Mouse (Mus musculus) hindbrain, embryonic 10.5 days (tissue): ENCODE data around the gene Camta1. TPM values are rescaled to one million over a fixed set of nuclear protein-coding genes. Genes with fewer than 3 reads are reported as not detected.
A peak's percentile ranks its signal among the peaks of the same experiment; 100 is the strongest.

ENCODE experiments used
- DNase-seq: peaks from one replicate; pipeline ENCODE4 v3.0.0-alpha.2; 2017; ENCODE audit warnings: low spot score
- H3K27ac ChIP-seq: fragments of 300-500 bp; sonication (generic); 2 replicates; pipeline ENCODE4 v1.5.1; 2016; ENCODE audit warnings: mild to moderate bottlenecking, moderate library complexity
- H3K27me3 ChIP-seq: fragments of 300-500 bp; sonication (generic); 2 replicates; pipeline ENCODE4 v1.6.1; 2016; ENCODE audit warnings: mild to moderate bottlenecking; ENCODE audit not compliant: poor library complexity, insufficient read depth, severe bottlenecking
- H3K36me3 ChIP-seq: fragments of 300-500 bp; sonication (generic); 2 replicates; pipeline ENCODE4 v1.6.1; 2016; ENCODE audit warnings: mild to moderate bottlenecking, moderate library complexity
- H3K4me1 ChIP-seq: fragments of 300-500 bp; sonication (generic); replicated peaks from 2 replicates; pipeline ENCODE4 v1.6.1; 2016; ENCODE audit warnings: mild to moderate bottlenecking
- H3K4me3 ChIP-seq: fragments of 300-500 bp; sonication (generic); 2 replicates; pipeline ENCODE4 v1.5.1; 2016; ENCODE audit warnings: mild to moderate bottlenecking, moderate library complexity
- H3K9me3 ChIP-seq: fragments of 300-500 bp; sonication (generic); 2 replicates; pipeline ENCODE4 v1.6.1; 2016; ENCODE audit warnings: mild to moderate bottlenecking, moderate library complexity
- WGBS: fragments of 180-500 bp; shearing (Covaris S2); methylation state at CpG from one replicate; pipeline ENCODE4 v1.1.7; 2016; 5-methylcytosine and 5-hydroxymethylcytosine counted together
- polyA plus RNA-seq: library from polyadenylated mRNA; unstranded; fragments of >200 nt; fragmentation: Nextera tagmentation; extraction: Ambion mirVana; gene quantifications from 2 replicates; pipeline ENCODE4 v1.2.1, GENCODE M21; 2016

The Camta1 gene
- polyA plus RNA-seq = 111 and 140 TPM in 2 replicates

DNA sequence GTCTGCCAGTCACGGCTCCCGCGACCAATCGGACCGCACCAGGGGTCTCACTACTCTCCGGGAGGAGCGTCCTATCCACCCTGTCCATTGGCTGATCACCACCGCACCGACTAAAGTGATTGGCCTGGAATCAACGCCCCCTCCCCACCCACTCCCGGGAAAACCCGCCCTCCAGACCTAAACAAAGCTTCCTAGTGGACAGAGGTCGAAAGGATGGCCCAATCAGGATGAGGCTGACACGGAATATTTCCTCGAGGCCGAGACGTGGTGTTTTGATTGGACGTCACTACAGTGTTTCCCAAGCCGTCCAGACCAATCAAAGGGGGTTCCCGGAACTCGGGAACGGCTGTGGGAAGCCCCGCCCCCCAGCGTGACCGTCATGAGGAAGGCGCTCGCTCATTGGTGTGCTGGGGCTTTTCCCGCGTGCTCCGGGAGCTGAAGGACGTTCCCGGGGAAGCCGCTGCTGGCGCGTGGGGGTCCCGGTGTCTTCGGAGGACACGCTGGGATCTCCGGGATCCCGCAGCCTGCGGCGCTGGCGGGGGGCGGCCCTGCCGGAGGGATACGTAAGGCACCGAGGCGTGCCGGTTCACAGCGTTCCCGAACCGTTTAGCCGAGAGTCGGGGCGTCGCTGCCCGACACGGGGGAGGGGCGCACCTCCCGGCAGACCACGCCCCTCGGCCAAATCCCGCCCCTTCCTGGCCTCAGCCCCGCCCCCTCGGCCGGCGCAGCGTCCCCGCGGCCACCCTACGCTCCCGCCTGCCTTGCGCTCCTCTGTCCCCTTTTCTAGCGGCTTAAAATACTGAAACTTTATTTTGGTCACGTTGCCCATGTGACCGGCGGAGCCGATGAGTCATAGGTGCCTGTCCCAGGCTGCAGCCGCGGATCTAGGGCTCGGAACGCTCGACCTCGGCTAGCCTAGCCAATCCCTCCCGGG is at the start of gene Camta1:
TSS of gene Camta1 (minus strand) at position 71 of the 934 bp plus-strand sequence.
- H3K4me3 ChIP-seq = peak within 1 kb of the TSS; percentile 82
- H3K4me1 ChIP-seq = peaks cover 19% of the 10 kb centered on the region
- peaks cover 8% of the 10 kb centered on the region for H3K36me3 ChIP-seq
- no peaks in the 10 kb centered on the region for H3K27me3 ChIP-seq
- H3K9me3 ChIP-seq = no peaks in the 10 kb centered on the region
- H3K27ac ChIP-seq = peak within 1 kb of the TSS; percentile 94
- peak; percentile 99 for DNase-seq
- under 1% methylated on average over 85 of the region's 85 CpGs for WGBS

GRCm38 (mm10) chr4:151908809-151909208 is 47.1 kb upstream of the Camta1 start:
- WGBS = 78% methylated on average over 8 of the region's 8 CpGs
- DNase-seq = no peak
- Histone ChIP-seq H3K36me3 (no peaks in the 10 kb centered on the region), H3K4me1 (peaks cover 18% of the 10 kb centered on the region), H3K27ac (no peak overlapping the region), H3K4me3 (no peak overlapping the region), H3K9me3 (no peaks in the 10 kb centered on the region), H3K27me3 (peaks cover 5% of the 10 kb centered on the region; the same call in 1 of the 2 replicates)

- H3K4me3 ChIP-seq = no peak overlapping the region
- H3K4me1 ChIP-seq = peaks cover 18% of the 10 kb centered on the region
- WGBS = 78% methylated on average over 26 of the region's 26 CpGs
- no peak overlapping the region for H3K27ac ChIP-seq
- no peaks in the 10 kb centered on the region for H3K9me3 ChIP-seq
- no peaks in the 10 kb centered on the region for H3K36me3 ChIP-seq
- DNase-seq = peak; percentile 25
- H3K27me3 ChIP-seq = peaks cover 5% of the 10 kb centered on the region; the same call in 1 of the 2 replicates
Observed at GRCm38 (mm10) chr4:151907577-151908343, 46.1 kb upstream of the Camta1 start.

DNA sequence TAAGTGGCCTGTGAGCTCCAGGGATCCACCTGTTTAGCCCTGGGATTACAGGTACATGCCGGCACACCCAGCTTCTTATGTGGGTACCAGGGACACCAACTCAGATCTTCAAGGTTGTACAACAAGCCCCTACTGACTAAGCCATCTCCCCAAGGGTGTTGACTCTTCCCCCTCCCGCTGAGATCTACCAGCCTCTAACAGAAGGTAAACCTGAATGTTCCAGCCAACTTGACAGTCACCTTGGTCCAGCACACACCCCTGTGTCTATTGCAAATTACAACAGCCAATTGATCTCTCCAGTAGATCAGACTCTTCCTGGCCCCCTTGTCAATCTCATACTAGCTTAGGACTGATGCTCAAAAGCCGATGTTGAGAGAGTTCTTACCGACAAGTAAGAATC is 43.9 kb upstream of the Camta1 start:
- H3K27ac ChIP-seq = no peak overlapping the region
- H3K4me1 ChIP-seq = peaks cover 18% of the 10 kb centered on the region
- no peak overlapping the region for H3K4me3 ChIP-seq
- peaks cover 8% of the 10 kb centered on the region; the same call in 1 of the 2 replicates for H3K27me3 ChIP-seq
- no peaks in the 10 kb centered on the region for H3K9me3 ChIP-seq
- WGBS = 77% methylated on average over 4 of the region's 4 CpGs
- DNase-seq = no peak
- no peaks in the 10 kb centered on the region for H3K36me3 ChIP-seq

- Histone ChIP-seq H3K4me1 (peaks cover 18% of the 10 kb centered on the region), H3K9me3 (no peaks in the 10 kb centered on the region), H3K36me3 (no peaks in the 10 kb centered on the region), H3K27me3 (peaks cover 8% of the 10 kb centered on the region; the same call in 1 of the 2 replicates), H3K27ac (no peak overlapping the region), H3K4me3 (no peak overlapping the region)
- no peak for DNase-seq
- 60% methylated on average over 11 of the region's 11 CpGs for WGBS
Observed at GRCm38 (mm10) chr4:151904098-151904497, 42.4 kb upstream of the Camta1 start.

- peaks cover 8% of the 10 kb centered on the region; the same call in 1 of the 2 replicates for H3K27me3 ChIP-seq
- no peak overlapping the region for H3K27ac ChIP-seq
- WGBS = 68% methylated on average over 14 of the region's 14 CpGs
- H3K9me3 ChIP-seq = no peaks in the 10 kb centered on the region
- H3K4me3 ChIP-seq = no peak overlapping the region
- no peaks in the 10 kb centered on the region for H3K36me3 ChIP-seq
- no peak for DNase-seq
- H3K4me1 ChIP-seq = peaks cover 18% of the 10 kb centered on the region
Observed at GRCm38 (mm10) chr4:151902689-151903241, 41.1 kb upstream of the Camta1 start.

DNA sequence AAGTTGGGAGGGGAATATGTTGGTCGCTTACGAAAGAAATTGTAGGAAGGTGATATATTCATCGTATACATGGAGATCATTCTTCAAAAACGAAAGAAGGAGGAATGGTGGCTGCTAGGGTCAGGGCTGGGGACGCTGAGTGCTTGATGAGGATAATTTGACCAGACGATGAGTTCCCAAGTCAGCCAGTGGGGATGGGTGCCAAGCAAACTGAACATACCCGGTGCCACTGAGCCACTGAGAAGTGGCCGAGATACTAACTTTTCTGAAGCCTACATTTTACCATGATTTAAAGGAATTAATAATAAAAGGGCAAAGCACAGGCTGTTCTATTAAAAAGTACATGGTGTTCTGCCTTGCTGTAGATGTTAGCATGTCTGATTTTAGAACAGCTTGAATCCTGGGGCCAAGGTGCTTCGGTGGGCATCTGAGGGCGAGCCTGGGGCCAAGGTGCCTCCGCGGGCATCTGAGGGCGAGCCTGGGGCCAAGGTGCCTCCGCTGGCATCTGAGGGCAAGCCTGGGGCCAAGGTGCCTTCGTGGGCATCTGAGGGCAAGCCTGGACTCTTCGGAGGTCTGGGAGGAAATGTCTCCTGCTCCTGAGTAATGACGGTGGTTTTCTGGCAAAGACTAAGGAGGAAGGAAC is 40.5 kb upstream of the Camta1 start:
- H3K9me3 ChIP-seq = no peaks in the 10 kb centered on the region
- H3K4me1 ChIP-seq = peaks cover 16% of the 10 kb centered on the region
- 81% methylated on average over 17 of the region's 17 CpGs for WGBS

GRCm38 (mm10) chr4:151901422-151901821 is 39.7 kb upstream of the Camta1 start:
- Histone ChIP-seq H3K4me1 (peaks cover 9% of the 10 kb centered on the region), H3K27ac (no peak overlapping the region), H3K4me3 (no peak overlapping the region), H3K9me3 (no peaks in the 10 kb centered on the region), H3K36me3 (no peaks in the 10 kb centered on the region), H3K27me3 (peaks cover 8% of the 10 kb centered on the region; the same call in 1 of the 2 replicates)
- 68% methylated on average over 11 of the region's 11 CpGs for WGBS
- no peak for DNase-seq

More for the DNA sequence above, 40.5 kb upstream of the Camta1 start:
- DNase-seq = no peak
- Histone ChIP-seq H3K27me3 (peaks cover 8% of the 10 kb centered on the region; the same call in 1 of the 2 replicates), H3K4me3 (no peak overlapping the region), H3K36me3 (no peaks in the 10 kb centered on the region), H3K27ac (no peak overlapping the region)

GRCm38 (mm10) chr4:151900735-151901134 is 39.1 kb upstream of the Camta1 start:
- peaks cover 8% of the 10 kb centered on the region; the same call in 1 of the 2 replicates for H3K27me3 ChIP-seq
- DNase-seq = no peak
- peaks cover 3% of the 10 kb centered on the region; the same call in 1 of the 2 replicates for H3K4me1 ChIP-seq
- H3K27ac ChIP-seq = no peak overlapping the region
- peaks cover 4% of the 10 kb centered on the region; the same call in 1 of the 2 replicates for H3K9me3 ChIP-seq
- 82% methylated on average over 6 of the region's 6 CpGs for WGBS
- H3K4me3 ChIP-seq = no peak overlapping the region
- H3K36me3 ChIP-seq = no peaks in the 10 kb centered on the region

DNA sequence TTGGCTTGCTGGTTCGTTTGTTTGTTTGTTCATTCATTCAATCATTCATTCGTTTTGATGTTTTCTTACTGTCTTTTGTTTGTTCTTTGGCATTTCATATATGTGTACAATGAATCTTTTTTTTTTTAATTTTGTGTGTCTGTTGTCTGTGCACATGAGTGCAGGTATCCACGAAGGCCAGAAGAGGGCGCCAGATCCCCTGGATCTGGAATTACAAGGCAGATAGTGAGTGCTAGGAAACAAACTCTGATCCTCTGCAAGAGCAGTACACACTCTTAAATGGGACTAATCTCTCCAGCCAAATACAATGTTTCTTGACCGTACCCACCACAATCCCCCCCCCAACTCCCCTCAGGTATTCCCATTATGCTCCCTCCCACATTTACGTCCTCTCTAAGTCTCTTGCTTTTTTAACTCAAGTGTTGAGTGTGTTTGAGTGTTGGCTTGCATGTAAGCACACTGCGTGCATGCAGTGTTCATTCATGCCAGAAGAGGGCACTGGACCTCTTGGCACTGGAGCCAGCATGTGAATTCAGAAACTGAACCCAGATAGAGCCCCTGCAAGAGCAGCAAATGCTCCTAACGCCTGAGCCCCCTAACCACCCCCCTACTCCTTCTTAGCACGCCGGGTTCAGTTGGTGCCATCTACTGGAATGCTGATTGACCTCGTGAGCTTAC is 38.2 kb upstream of the Camta1 start:
- Histone ChIP-seq H3K36me3 (no peaks in the 10 kb centered on the region), H3K27ac (no peak overlapping the region), H3K27me3 (0 out of 2 replicates have a peak, but pooled peaks cover 3% of the 10 kb centered on the region), H3K9me3 (peaks cover 7% of the 10 kb centered on the region; the same call in 1 of the 2 replicates), H3K4me1 (peaks cover 3% of the 10 kb centered on the region; the same call in 1 of the 2 replicates), H3K4me3 (no peak overlapping the region)
- 69% methylated on average over 11 of the region's 11 CpGs for WGBS
- no peak for DNase-seq

DNA sequence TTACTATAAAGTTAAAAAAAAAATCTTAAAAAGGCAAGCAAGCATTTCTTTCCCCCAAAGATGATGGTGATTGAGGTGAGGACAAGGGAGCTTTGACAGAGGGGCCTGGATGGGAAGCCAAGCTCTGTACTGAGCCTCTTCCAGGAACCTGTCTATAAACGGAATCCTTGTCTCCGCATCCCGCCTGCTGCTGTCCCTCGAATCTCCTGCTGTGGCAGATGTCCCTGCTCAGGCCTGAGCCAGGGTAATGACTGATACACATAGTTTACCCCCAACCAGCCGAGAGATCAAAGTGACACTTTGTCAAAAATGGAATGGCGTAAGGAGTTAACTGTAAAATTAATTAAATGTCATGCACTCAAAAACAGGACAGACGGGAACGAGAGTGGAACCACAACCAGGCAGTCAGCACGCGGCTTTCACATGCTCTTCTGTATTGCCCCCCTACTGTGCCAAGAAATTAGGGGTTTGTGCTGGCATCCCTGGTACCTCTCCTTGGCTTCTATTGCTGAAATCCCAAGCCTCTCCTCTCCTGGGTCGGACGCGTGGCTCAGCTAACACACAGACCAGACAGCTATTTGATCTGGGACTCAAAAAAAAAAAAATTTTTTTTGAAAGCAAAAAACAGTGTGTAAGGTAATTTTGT is 37.0 kb upstream of the Camta1 start:
- no peak for DNase-seq
- Histone ChIP-seq H3K36me3 (no peaks in the 10 kb centered on the region), H3K4me3 (no peak overlapping the region), H3K4me1 (peaks cover 3% of the 10 kb centered on the region; the same call in 1 of the 2 replicates), H3K9me3 (peaks cover 7% of the 10 kb centered on the region; the same call in 1 of the 2 replicates), H3K27me3 (0 out of 2 replicates have a peak, but pooled peaks cover 3% of the 10 kb centered on the region), H3K27ac (no peak overlapping the region)
- WGBS = 58% methylated on average over 13 of the region's 13 CpGs
